Mouse (Mus musculus): ENCODE measurements around the gene Fam186a.

The Fam186a gene

DNA sequence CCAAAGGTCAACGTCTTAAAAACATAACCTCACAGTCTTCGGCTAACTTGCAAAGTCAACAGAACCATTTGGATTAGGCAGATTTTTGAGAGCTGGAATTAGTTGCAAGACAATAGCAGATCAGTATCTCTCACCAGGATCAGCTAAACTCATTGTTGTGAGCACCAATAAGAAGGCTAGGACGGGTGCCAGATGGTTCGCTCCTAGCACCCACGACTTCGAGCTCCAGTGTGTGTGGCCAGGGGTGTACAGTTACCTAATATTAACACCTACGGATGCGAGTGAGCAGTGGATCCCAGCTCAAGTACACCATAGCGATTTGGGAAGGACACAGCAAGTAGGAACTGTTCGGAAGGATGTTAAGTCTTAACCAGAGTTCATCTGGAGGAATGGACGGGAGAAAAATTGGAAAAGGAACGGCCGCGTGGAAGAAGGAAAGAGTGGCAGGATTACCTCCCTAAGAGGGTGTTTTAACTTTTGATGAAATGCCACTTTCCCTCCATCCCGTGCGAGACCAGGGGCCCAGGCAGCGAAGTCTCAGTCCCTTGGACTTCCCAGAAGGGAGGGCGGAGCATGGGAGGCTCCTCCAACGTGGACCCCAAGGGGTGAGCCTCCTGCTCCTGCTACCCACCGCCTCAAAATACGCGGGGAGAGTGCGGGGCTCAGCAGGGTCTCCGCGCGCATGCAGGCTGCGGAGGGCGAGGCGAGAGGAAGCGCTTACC lies 92.1 kb downstream of the Fam186a start:
- DNase-seq (ENCODE audit: low read depth, low spot score), result peak; percentile 45

DNA sequence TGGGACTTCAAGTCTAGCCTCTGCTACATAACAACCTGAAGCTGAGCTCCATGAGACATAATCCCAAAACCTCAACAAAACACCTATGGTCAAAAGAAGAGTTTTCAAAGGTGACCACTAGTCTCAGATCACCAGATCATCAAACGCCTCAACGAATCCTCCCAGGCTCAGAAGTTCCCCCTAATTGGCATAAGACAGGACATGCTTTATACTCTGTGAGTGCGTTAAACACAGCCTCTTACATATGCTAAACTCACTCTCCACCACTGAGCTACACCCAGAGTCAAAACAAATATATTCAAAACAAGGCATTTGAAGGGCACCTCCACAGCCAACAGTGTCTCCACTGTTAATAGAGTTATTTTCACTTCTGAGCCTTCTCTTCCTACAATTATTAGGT lies 94.3 kb downstream of the Fam186a start:
- DNase-seq (ENCODE audit: low read depth, low spot score), result no peak
